Mouse (Mus musculus) embryonic facial prominence, embryonic 13.5 days (tissue): ENCODE data around the gene Fnip1. TPM values are rescaled to one million over a fixed set of nuclear protein-coding genes. Genes with fewer than 3 reads are reported as not detected.

Experiments used
- ATAC-seq: fragments of 200-750 bp; cut with Nextera tagmentation; 2 replicates; pipeline ENCODE4 v1.8.0; 2017; ENCODE audit warnings: low read depth; ENCODE audit not compliant: insufficient number of reproducible peaks, insufficient read depth, low FRiP score, low TSS enrichment
- H3K27ac ChIP-seq: fragments of 300-500 bp; sonication (generic); 2 replicates; pipeline ENCODE4 v1.5.1; 2015; ENCODE audit warnings: moderate library complexity, mild to moderate bottlenecking, inconsistent platforms
- H3K27me3 ChIP-seq: fragments of 300-500 bp; sonication (generic); 2 replicates; pipeline ENCODE4 v1.6.1; 2015; ENCODE audit warnings: mild to moderate bottlenecking, inconsistent platforms
- H3K36me3 ChIP-seq: fragments of 300-500 bp; sonication (generic); 2 replicates; pipeline ENCODE4 v1.6.1; 2015; ENCODE audit warnings: mild to moderate bottlenecking, inconsistent platforms
- H3K4me1 ChIP-seq: fragments of 300-500 bp; sonication (generic); 2 replicates; pipeline ENCODE4 v1.6.1; 2015; ENCODE audit warnings: inconsistent platforms
- H3K4me2 ChIP-seq: fragments of 300-500 bp; sonication (generic); 2 replicates; pipeline ENCODE4 v1.6.1; 2015; ENCODE audit warnings: moderate library complexity, mild to moderate bottlenecking, inconsistent platforms
- H3K4me3 ChIP-seq: fragments of 300-500 bp; sonication (generic); 2 replicates; pipeline ENCODE4 v1.5.1; 2015; ENCODE audit warnings: mild to moderate bottlenecking, inconsistent platforms
- H3K9ac ChIP-seq: fragments of 300-500 bp; sonication (generic); 2 replicates; pipeline ENCODE4 v1.6.1; 2015; ENCODE audit warnings: mild to moderate bottlenecking, inconsistent platforms
- H3K9me3 ChIP-seq: fragments of 300-500 bp; sonication (generic); 2 replicates; pipeline ENCODE4 v1.6.1; 2016; ENCODE audit warnings: inconsistent platforms
- WGBS: fragments of 180-500 bp; shearing (Covaris S2); methylation state at CpG from one replicate; pipeline ENCODE4 v1.1.7; 2015; ENCODE audit warnings: mixed read lengths; 5-methylcytosine and 5-hydroxymethylcytosine counted together
- polyA plus RNA-seq: library from polyadenylated mRNA; unstranded; fragments of >200 nt; fragmentation: Nextera tagmentation; extraction: Ambion mirVana; gene quantifications from 2 replicates; pipeline ENCODE4 v1.2.1, GENCODE M21; 2015

The Fnip1 gene
- polyA plus RNA-seq, 1 experiment from 2014 or later, result 11.4 TPM

GRCm38 (mm10) chr11:54458168-54458567 is 20.2 kb downstream of the Fnip1 start:
- Histone ChIP-seq H3K27me3 (no peaks in the 10 kb centered on the region), H3K9me3 (no peaks in the 10 kb centered on the region), H3K4me1 (no peaks in the 10 kb centered on the region), H3K4me2 (no peak overlapping the region), H3K9ac (no peak overlapping the region), H3K36me3 (0 out of 2 replicates have a peak, but pooled peaks cover 4% of the 10 kb centered on the region), H3K27ac (no peak overlapping the region), H3K4me3 (no peak overlapping the region)
- WGBS, result 93% methylated on average over 1 of the region's 1 CpGs
- no peak for ATAC-seq

- Histone ChIP-seq H3K4me2 (no peak overlapping the region), H3K9me3 (no peaks in the 10 kb centered on the region), H3K36me3 (peaks cover 8% of the 10 kb centered on the region; the same call in 1 of the 2 replicates), H3K4me1 (peaks cover 7% of the 10 kb centered on the region), H3K27me3 (no peaks in the 10 kb centered on the region), H3K9ac (no peak overlapping the region), H3K4me3 (no peak overlapping the region), H3K27ac (no peak overlapping the region)
- WGBS, result 48% methylated on average over 3 of the region's 3 CpGs
- no peak for ATAC-seq
Observed at GRCm38 (mm10) chr11:54464557-54465244, 26.7 kb downstream of the Fnip1 start.

- WGBS, result 96% methylated on average over 4 of the region's 4 CpGs
- H3K27ac ChIP-seq, result no peak overlapping the region
- no peak for ATAC-seq
Observed at GRCm38 (mm10) chr11:54472231-54472630, 34.2 kb downstream of the Fnip1 start.

GRCm38 (mm10) chr11:54478414-54478813 is 40.4 kb downstream of the Fnip1 start:
- H3K9me3 ChIP-seq, result peaks cover 3% of the 10 kb centered on the region; the same call in 1 of the 2 replicates
- no peak overlapping the region for H3K4me3 ChIP-seq
- H3K27ac ChIP-seq, result no peak overlapping the region
- no peak for ATAC-seq
- no peak overlapping the region for H3K4me2 ChIP-seq
- no peaks in the 10 kb centered on the region for H3K4me1 ChIP-seq
- WGBS, result 80% methylated on average over 1 of the region's 1 CpGs
- no peaks in the 10 kb centered on the region for H3K27me3 ChIP-seq
- peaks cover 16% of the 10 kb centered on the region for H3K36me3 ChIP-seq
- no peak overlapping the region for H3K9ac ChIP-seq

More at GRCm38 (mm10) chr11:54472231-54472630, 34.2 kb downstream of the Fnip1 start:
- Histone ChIP-seq H3K4me1 (no peaks in the 10 kb centered on the region), H3K36me3 (peaks cover 19% of the 10 kb centered on the region), H3K27me3 (no peaks in the 10 kb centered on the region), H3K4me2 (no peak overlapping the region), H3K4me3 (no peak overlapping the region), H3K9me3 (no peaks in the 10 kb centered on the region), H3K9ac (no peak overlapping the region)

GRCm38 (mm10) chr11:54486041-54486440 is 48.0 kb downstream of the Fnip1 start:
- H3K9ac ChIP-seq, result no peak overlapping the region
- no peak overlapping the region for H3K4me3 ChIP-seq
- ATAC-seq, result no peak
- no peaks in the 10 kb centered on the region for H3K27me3 ChIP-seq
- H3K9me3 ChIP-seq, result no peaks in the 10 kb centered on the region
- H3K36me3 ChIP-seq, result peaks cover 1% of the 10 kb centered on the region; the same call in 1 of the 2 replicates
- H3K27ac ChIP-seq, result no peak overlapping the region
- 89% methylated on average over 3 of the region's 3 CpGs for WGBS
- no peak overlapping the region for H3K4me2 ChIP-seq
- H3K4me1 ChIP-seq, result no peaks in the 10 kb centered on the region

GRCm38 (mm10) chr11:54491946-54492558 is 54.1 kb downstream of the Fnip1 start:
- no peaks in the 10 kb centered on the region for H3K27me3 ChIP-seq
- 90% methylated on average over 1 of the region's 1 CpGs for WGBS
- no peak for ATAC-seq

GRCm38 (mm10) chr11:54492559-54492958 is 54.6 kb downstream of the Fnip1 start:
- 0 out of 2 replicates have a peak, but pooled peaks cover 9% of the 10 kb centered on the region for H3K36me3 ChIP-seq
- no peak overlapping the region for H3K4me3 ChIP-seq
- no peaks in the 10 kb centered on the region for H3K4me1 ChIP-seq
- no peaks in the 10 kb centered on the region for H3K9me3 ChIP-seq
- H3K4me2 ChIP-seq, result no peak overlapping the region
- H3K9ac ChIP-seq, result no peak overlapping the region
- no peaks in the 10 kb centered on the region for H3K27me3 ChIP-seq
- ATAC-seq, result no peak
- H3K27ac ChIP-seq, result no peak overlapping the region
- WGBS, result 88% methylated on average over 4 of the region's 4 CpGs

More at GRCm38 (mm10) chr11:54491946-54492558, 54.1 kb downstream of the Fnip1 start:
- Histone ChIP-seq H3K27ac (0 out of 2 replicates have a peak overlapping the region, but pooled peaks have one; percentile 11), H3K9me3 (no peaks in the 10 kb centered on the region), H3K4me3 (no peak overlapping the region), H3K9ac (no peak overlapping the region), H3K4me2 (no peak overlapping the region), H3K36me3 (0 out of 2 replicates have a peak, but pooled peaks cover 8% of the 10 kb centered on the region), H3K4me1 (no peaks in the 10 kb centered on the region)

GRCm38 (mm10) chr11:54499838-54500237 is 61.8 kb downstream of the Fnip1 start:
- no peak overlapping the region for H3K4me2 ChIP-seq
- no peak overlapping the region for H3K9ac ChIP-seq
- no peaks in the 10 kb centered on the region for H3K4me1 ChIP-seq
- H3K9me3 ChIP-seq, result no peaks in the 10 kb centered on the region
- H3K27ac ChIP-seq, result no peak overlapping the region
- no peak for ATAC-seq
- 73% methylated on average over 5 of the region's 5 CpGs for WGBS
- peaks cover 30% of the 10 kb centered on the region for H3K36me3 ChIP-seq
- H3K4me3 ChIP-seq, result no peak overlapping the region
- no peaks in the 10 kb centered on the region for H3K27me3 ChIP-seq

- 83% methylated on average over 4 of the region's 4 CpGs for WGBS
- peaks cover 34% of the 10 kb centered on the region for H3K36me3 ChIP-seq
- H3K9ac ChIP-seq, result no peak overlapping the region
- no peaks in the 10 kb centered on the region for H3K9me3 ChIP-seq
- ATAC-seq, result no peak
- no peaks in the 10 kb centered on the region for H3K4me1 ChIP-seq
- no peak overlapping the region for H3K4me3 ChIP-seq
- no peak overlapping the region for H3K27ac ChIP-seq
- H3K4me2 ChIP-seq, result no peak overlapping the region
- H3K27me3 ChIP-seq, result no peaks in the 10 kb centered on the region
Observed at GRCm38 (mm10) chr11:54502546-54503245, 64.7 kb downstream of the Fnip1 start.

GRCm38 (mm10) chr11:54513584-54513983 is 75.6 kb downstream of the Fnip1 start:
- no peak overlapping the region for H3K27ac ChIP-seq
- H3K9me3 ChIP-seq, result no peaks in the 10 kb centered on the region
- no peak overlapping the region for H3K9ac ChIP-seq
- H3K36me3 ChIP-seq, result peaks cover 19% of the 10 kb centered on the region
- H3K4me2 ChIP-seq, result no peak overlapping the region
- H3K4me1 ChIP-seq, result no peaks in the 10 kb centered on the region
- no peak overlapping the region for H3K4me3 ChIP-seq
- no peak for ATAC-seq
- no peaks in the 10 kb centered on the region for H3K27me3 ChIP-seq

- Histone ChIP-seq H3K4me1 (peaks cover 17% of the 10 kb centered on the region), H3K27ac (peak overlapping the region; percentile 96), H3K9ac (peak overlapping the region; percentile 87), H3K4me2 (peak overlapping the region; percentile 71), H3K4me3 (peak overlapping the region; percentile 78), H3K9me3 (no peaks in the 10 kb centered on the region), H3K27me3 (no peaks in the 10 kb centered on the region), H3K36me3 (no peaks in the 10 kb centered on the region)
- under 1% methylated on average over 18 of the region's 18 CpGs for WGBS
- ATAC-seq, result no peak
Observed at GRCm38 (mm10) chr11:54521927-54522528, 84.0 kb downstream of the Fnip1 start.
